Comparison of ENCODE assay signal across 27 mouse cellular contexts in genomic region chr19:10053692-10054260, GRCm38 (mm10). TPM values are rescaled to one million over a fixed set of nuclear protein-coding genes. Genes with fewer than 3 reads are reported as not detected.
DNase-seq lines count a peak whose midpoint lies in the region; ATAC-seq lines count a peak whose summit lies in the region.
"Had no signal": no experiment of that assay in that cellular context is flagged by ENCODE, and none has a peak within 500 bp of the region (broad histone marks: within the 10 kb centered on the region; RNA-seq: fewer than 3 reads in every experiment).

No protein-coding gene starts in this region.

- WGBS in hindbrain, embryonic 16.5 days: 94% methylated on average over 10 of the region's 10 CpGs

- peak; percentile 68 for DNase-seq in adrenal gland, postnatal 10 days
- DNase-seq in adrenal gland, postnatal 4 days (ENCODE audit: low spot score in 2 of 2): no peak
- peak; percentile 45 for DNase-seq in kidney, postnatal 10 days
- DNase-seq in kidney, adult 8-10 months: no peak
- DNase-seq in Muller cell, postnatal 12 days (ENCODE audit: inconsistent ontology term): peak; percentile 54
- peak; percentile 60 for DNase-seq in lung, postnatal 10 days
- DNase-seq in frontal cortex, adult 2 months (ENCODE audit: extremely low spot score in 1 of 2, low spot score in 1 of 2): no peak
- DNase-seq: cerebellum, adult 11-12 months; cerebellum, postnatal 10 days; forebrain, postnatal 0 days; liver, embryonic 13.5 days; retina, postnatal 1 day; right cerebral cortex, postnatal 25 days; spleen, adult 18-20 months had no signal

- H3K9me3 ChIP-seq in hindbrain, embryonic 16.5 days (ENCODE audit: control insufficient read depth, low read length): no peaks in the 10 kb centered on the region
- H3K9me3 ChIP-seq: forebrain, embryonic 10.5 days; heart, embryonic 10.5 days; intestine, embryonic 15.5 days; kidney, embryonic 15.5 days; limb, embryonic 13.5 days; liver, embryonic 13.5 days; midbrain, embryonic 10.5 days; neural tube, embryonic 13.5 days had no signal

- H3K4me1 ChIP-seq in hindbrain, embryonic 16.5 days (ENCODE audit: control insufficient read depth, insufficient read depth, low read depth, low read length): no peaks in the 10 kb centered on the region
- H3K4me1 ChIP-seq: forebrain, embryonic 10.5 days; neural tube, embryonic 13.5 days had no signal

- H3K27ac ChIP-seq in hindbrain, embryonic 16.5 days (ENCODE audit: low read depth, low read length): no peak overlapping the region
- H3K27ac ChIP-seq: forebrain, embryonic 10.5 days; heart, embryonic 10.5 days; hindbrain, embryonic 14.5 days; intestine, embryonic 15.5 days; kidney, embryonic 15.5 days; limb, embryonic 13.5 days; liver, embryonic 13.5 days; midbrain, embryonic 10.5 days; neural tube, embryonic 13.5 days had no signal

- peaks cover 26% of the 10 kb centered on the region for H3K36me3 ChIP-seq in hindbrain, embryonic 16.5 days (ENCODE audit: control insufficient read depth, insufficient read depth, low read length)

- ATAC-seq in hindbrain, embryonic 16.5 days: no peak
- ATAC-seq: CD4-positive, CD25-positive, alpha-beta regulatory T cell, adult 4 months; forebrain, postnatal 0 days; intestine, embryonic 15.5 days; midbrain, embryonic 16.5 days; Patski had no signal

- H3K27me3 ChIP-seq in hindbrain, embryonic 16.5 days (replicated peaks; ENCODE audit: control insufficient read depth, insufficient read depth, low read length): no peaks in the 10 kb centered on the region
- H3K27me3 ChIP-seq: intestine, embryonic 15.5 days; kidney, embryonic 15.5 days; limb, embryonic 13.5 days; neural tube, embryonic 13.5 days; Patski had no signal

- H3K4me3 ChIP-seq in hindbrain, embryonic 16.5 days (ENCODE audit: low read length): no peak overlapping the region
- H3K4me3 ChIP-seq: forebrain, embryonic 10.5 days; heart, embryonic 10.5 days; intestine, embryonic 15.5 days; kidney, embryonic 15.5 days; limb, embryonic 13.5 days; liver, embryonic 13.5 days; midbrain, embryonic 10.5 days; myocyte; neural tube, embryonic 13.5 days had no signal

- no peak overlapping the region for H3K4me2 ChIP-seq in hindbrain, embryonic 16.5 days (ENCODE audit: low read length)
- H3K4me2 ChIP-seq: hindbrain, embryonic 14.5 days; intestine, embryonic 15.5 days; kidney, embryonic 15.5 days; limb, embryonic 13.5 days; liver, embryonic 13.5 days; neural tube, embryonic 13.5 days had no signal

- no peak overlapping the region for H3K9ac ChIP-seq in hindbrain, embryonic 16.5 days (ENCODE audit: low read depth, low read length)
- H3K9ac ChIP-seq: forebrain, postnatal 0 days; hindbrain, embryonic 14.5 days; intestine, embryonic 15.5 days; kidney, embryonic 15.5 days; limb, embryonic 13.5 days; liver, embryonic 13.5 days; neural tube, embryonic 13.5 days had no signal

RNA-seq across cellular contexts. Expression of gene Fads3, which starts 12.4 kb away (rescaled TPM):
- total RNA-seq in adrenal gland, postnatal 10 days (2021): 10 to 100 TPM; 11.1 to 14.7 TPM
- total RNA-seq in adrenal gland, postnatal 4 days (2021): 10 to 100 TPM; 12.2 to 19.3 TPM
- polyA plus RNA-seq in hindbrain, embryonic 16.5 days (2015; fragmentation: Nextera tagmentation; extraction: Ambion mirVana): 39.7 and 42.1 TPM in 2 replicates
- polyA plus RNA-seq in frontal cortex, adult 2 months (2012; rRNA removed): 26.5 and 28.4 TPM in 2 replicates
- polyA plus RNA-seq: CD4-positive, CD25-positive, alpha-beta regulatory T cell, adult 4 months had no signal

RNA-seq across cellular contexts. Expression of gene Fads2, which starts 47.8 kb away (rescaled TPM):
- total RNA-seq in adrenal gland, postnatal 10 days (2021): 100 to 1,000 TPM; 344 to 595 TPM
- 100 to 1,000 TPM; 385 to 397 TPM for total RNA-seq in adrenal gland, postnatal 4 days (2021)
- 236 and 253 TPM in 2 replicates for polyA plus RNA-seq in hindbrain, embryonic 16.5 days (2015; fragmentation: Nextera tagmentation; extraction: Ambion mirVana)
- polyA plus RNA-seq in frontal cortex, adult 2 months (2012; rRNA removed): 166 and 168 TPM in 2 replicates

RNA-seq across cellular contexts. Expression of gene Rab3il1, which starts 52.3 kb away (rescaled TPM):
- total RNA-seq in adrenal gland, postnatal 10 days (2021): 10 to 100 TPM in 1 of 2 experiments, 1 to 10 TPM in 1; 10.0 to 15.0 TPM
- total RNA-seq in adrenal gland, postnatal 4 days (2021): 10 to 100 TPM; 21.8 to 23.9 TPM
- polyA plus RNA-seq in hindbrain, embryonic 16.5 days (2015; fragmentation: Nextera tagmentation; extraction: Ambion mirVana): 22.1 and 25.6 TPM in 2 replicates
- polyA plus RNA-seq in frontal cortex, adult 2 months (2012; rRNA removed): 11.3 and 13.6 TPM in 2 replicates
- polyA plus RNA-seq: CD4-positive, CD25-positive, alpha-beta regulatory T cell, adult 4 months had no signal

RNA-seq across cellular contexts. Expression of gene Best1, which starts 52.3 kb away (rescaled TPM):
- total RNA-seq in adrenal gland, postnatal 10 days (2021): under 1 TPM; 0.39 to 0.45 TPM
- total RNA-seq in adrenal gland, postnatal 4 days (2021): 1 to 10 TPM in 1 of 2 experiments, under 1 TPM in 1; 0.71 to 2.2 TPM
- 2.5 and 3.2 TPM in 2 replicates for polyA plus RNA-seq in hindbrain, embryonic 16.5 days (2015; fragmentation: Nextera tagmentation; extraction: Ambion mirVana)
- 0.59 and 0.74 TPM in 2 replicates for polyA plus RNA-seq in frontal cortex, adult 2 months (2012; rRNA removed)
- polyA plus RNA-seq: Patski had no signal

Comparison
In these comparisons a context has a peak if more than half of its experiments do, and no peak if none do; other contexts are left out.
1. DNase-seq: peak in adrenal gland, postnatal 10 days (single experiment), kidney, postnatal 10 days (single experiment), Muller cell, postnatal 12 days (single experiment) and lung, postnatal 10 days (single experiment); none in adrenal gland, postnatal 4 days (0 of 2), kidney, adult 8-10 months (0 of 2) and frontal cortex, adult 2 months (0 of 2).